ENCODE assay signal across 18 mouse cellular contexts in genomic region chr19:10714168-10714567, GRCm38 (mm10). TPM values are rescaled to one million over a fixed set of nuclear protein-coding genes. Genes with fewer than 3 reads are reported as not detected.
DNase-seq lines count a peak whose midpoint lies in the region; ATAC-seq and TF ChIP-seq lines count a peak whose summit lies in the region.
"Had no signal": no experiment of that assay in that cellular context is flagged by ENCODE, and none has a peak within 500 bp of the region (broad histone marks: within the 10 kb centered on the region; RNA-seq: fewer than 3 reads in every experiment).

No protein-coding gene starts in this region.

- H3K9me3 ChIP-seq in forebrain, embryonic 11.5 days (ENCODE audit: control insufficient read depth, low read length): no peaks in the 10 kb centered on the region
- H3K9me3 ChIP-seq in hindbrain, embryonic 16.5 days (ENCODE audit: control insufficient read depth, low read length): no peaks in the 10 kb centered on the region
- no peaks in the 10 kb centered on the region for H3K9me3 ChIP-seq in midbrain, embryonic 14.5 days (ENCODE audit: control insufficient read depth, low read length)
- H3K9me3 ChIP-seq: embryonic facial prominence, embryonic 12.5 days; heart, embryonic 15.5 days; liver, embryonic 13.5 days; megakaryocyte, embryonic 14.5 days had no signal

- WGBS in heart, adult 2 months: 85% methylated on average over 6 of the region's 6 CpGs
- WGBS in forebrain, embryonic 11.5 days: 89% methylated on average over 6 of the region's 6 CpGs
- WGBS in hindbrain, embryonic 16.5 days: 76% methylated on average over 6 of the region's 6 CpGs
- 82% methylated on average over 6 of the region's 6 CpGs for WGBS in midbrain, embryonic 14.5 days

- H3K27ac ChIP-seq in heart, adult 2 months: no peak overlapping the region
- no peak overlapping the region for H3K27ac ChIP-seq in forebrain, embryonic 11.5 days (ENCODE audit: low read depth, low read length)
- peak overlapping the region; percentile 42; the same call in 1 of the 2 replicates for H3K27ac ChIP-seq in hindbrain, embryonic 16.5 days (ENCODE audit: low read depth, low read length)
- H3K27ac ChIP-seq in midbrain, embryonic 14.5 days (replicated peaks; ENCODE audit: low read depth, low read length): 0 out of 2 replicates have a peak overlapping the region, but pooled peaks have one; percentile 6
- H3K27ac ChIP-seq: heart, embryonic 15.5 days; liver, embryonic 13.5 days had no signal

- intact Hi-C loops in heart, adult 2 months (cut with DNase I): loop anchor here (1.0 to 5.0 kb wide), 2 partner anchors 117 to 263 kb away; no protein-coding TSS in a partner anchor

- H3K27me3 ChIP-seq in heart, adult 2 months (ENCODE audit: control insufficient read depth, insufficient read depth, low read length): no peaks in the 10 kb centered on the region
- no peaks in the 10 kb centered on the region for H3K27me3 ChIP-seq in forebrain, embryonic 11.5 days (ENCODE audit: control insufficient read depth, insufficient read depth, low read length)
- no peaks in the 10 kb centered on the region for H3K27me3 ChIP-seq in hindbrain, embryonic 16.5 days (replicated peaks; ENCODE audit: control insufficient read depth, insufficient read depth, low read length)
- no peaks in the 10 kb centered on the region for H3K27me3 ChIP-seq in midbrain, embryonic 14.5 days (ENCODE audit: control insufficient read depth, insufficient read depth, low read length)
- H3K27me3 ChIP-seq: embryonic facial prominence, embryonic 12.5 days; heart, embryonic 15.5 days; liver, embryonic 13.5 days had no signal

- no peak for TF ChIP-seq CTCF in heart, adult 2 months (IDR thresholded peaks at IDR 0.05)

- no peak overlapping the region for H3K4me2 ChIP-seq in forebrain, embryonic 11.5 days (ENCODE audit: low read depth, low read length, severe bottlenecking)
- no peak overlapping the region for H3K4me2 ChIP-seq in hindbrain, embryonic 16.5 days (ENCODE audit: low read length)
- no peak overlapping the region for H3K4me2 ChIP-seq in midbrain, embryonic 14.5 days (ENCODE audit: low read length)
- H3K4me2 ChIP-seq: embryonic facial prominence, embryonic 12.5 days; heart, embryonic 15.5 days; liver, embryonic 13.5 days had no signal

- H3K79me2 ChIP-seq in heart, adult 2 months (replicated peaks; ENCODE audit: control insufficient read depth, insufficient read depth, low read length): no peaks in the 10 kb centered on the region

- no peak for TF ChIP-seq EP300 in heart, adult 2 months (IDR thresholded peaks at IDR 0.05; ENCODE audit: insufficient read depth, low read depth, low read length)

- no peak for TF ChIP-seq POLR2A in heart, adult 2 months (IDR thresholded peaks at IDR 0.05; ENCODE audit: insufficient read depth, low read depth, low read length)

- H3K4me1 ChIP-seq in heart, adult 2 months (ENCODE audit: control insufficient read depth, insufficient read depth, low read length): peaks cover 5% of the 10 kb centered on the region; the same call in 1 of the 2 replicates
- H3K4me1 ChIP-seq in forebrain, embryonic 11.5 days (replicated peaks; ENCODE audit: control insufficient read depth, insufficient read depth, low read length): peaks cover 7% of the 10 kb centered on the region; the same call in 1 of the 2 replicates
- H3K4me1 ChIP-seq in hindbrain, embryonic 16.5 days (ENCODE audit: control insufficient read depth, insufficient read depth, low read depth, low read length): peaks cover 17% of the 10 kb centered on the region
- peaks cover 13% of the 10 kb centered on the region for H3K4me1 ChIP-seq in midbrain, embryonic 14.5 days (ENCODE audit: control insufficient read depth, insufficient read depth, low read length)

- H3K36me3 ChIP-seq in heart, adult 2 months (ENCODE audit: control insufficient read depth, insufficient read depth, low read length): no peaks in the 10 kb centered on the region
- H3K36me3 ChIP-seq in forebrain, embryonic 11.5 days (ENCODE audit: control insufficient read depth, insufficient read depth, low read length): peaks cover 7% of the 10 kb centered on the region
- peaks cover 23% of the 10 kb centered on the region for H3K36me3 ChIP-seq in hindbrain, embryonic 16.5 days (ENCODE audit: control insufficient read depth, insufficient read depth, low read length)
- H3K36me3 ChIP-seq in midbrain, embryonic 14.5 days (ENCODE audit: control insufficient read depth, insufficient read depth, low read length): peaks cover 41% of the 10 kb centered on the region

- ATAC-seq in forebrain, embryonic 11.5 days (replicated peaks; ENCODE audit: low FRiP score): no peak
- no peak for ATAC-seq in hindbrain, embryonic 16.5 days
- no peak for ATAC-seq in midbrain, embryonic 14.5 days (ENCODE audit: low FRiP score, low TSS enrichment)

- H3K9ac ChIP-seq in heart, adult 2 months (ENCODE audit: low read depth, low read length): no peak overlapping the region
- 0 out of 2 replicates have a peak overlapping the region, but pooled peaks have one; percentile 4 for H3K9ac ChIP-seq in forebrain, embryonic 11.5 days (ENCODE audit: low read length)
- no peak overlapping the region for H3K9ac ChIP-seq in hindbrain, embryonic 16.5 days (ENCODE audit: low read depth, low read length)
- H3K9ac ChIP-seq in midbrain, embryonic 14.5 days (replicated peaks; ENCODE audit: low read length): no peak overlapping the region
- H3K9ac ChIP-seq: embryonic facial prominence, embryonic 12.5 days; heart, embryonic 15.5 days; liver, embryonic 13.5 days had no signal

- DNase-seq in heart, adult 11 months: peak; percentile 88
- DNase-seq in heart, adult 2 months: no peak
- DNase-seq in forebrain, embryonic 11.5 days (ENCODE audit: low spot score): no peak
- DNase-seq in midbrain, embryonic 14.5 days: no peak
- DNase-seq in spleen, adult 18-20 months: no peak
- no peak for DNase-seq in kidney, adult 9 months
- no peak for DNase-seq in layer of hippocampus, adult 11-12 months (ENCODE audit: low spot score)
- DNase-seq: liver, embryonic 13.5 days had no signal

- H3K4me3 ChIP-seq in heart, adult 2 months: no peak overlapping the region
- no peak overlapping the region for H3K4me3 ChIP-seq in forebrain, embryonic 11.5 days (ENCODE audit: low read depth, low read length)
- no peak overlapping the region for H3K4me3 ChIP-seq in hindbrain, embryonic 16.5 days (ENCODE audit: low read length)
- no peak overlapping the region for H3K4me3 ChIP-seq in midbrain, embryonic 14.5 days (replicated peaks; ENCODE audit: low read depth, low read length)
- H3K4me3 ChIP-seq: embryonic facial prominence, embryonic 12.5 days; heart, embryonic 15.5 days; liver, embryonic 13.5 days; megakaryocyte, embryonic 14.5 days had no signal

RNA-seq across cellular contexts. Expression of gene Cd5, which starts 24.6 kb away (rescaled TPM):
- total RNA-seq in heart, adult 2 months (2021): under 1 TPM; 0.11 to 0.26 TPM
- polyA plus RNA-seq in heart, adult 2 months (2012; rRNA removed): 0.35 and 0.80 TPM in 2 replicates
- polyA plus RNA-seq in forebrain, embryonic 11.5 days (2014; fragmentation: Nextera tagmentation; extraction: Ambion mirVana): 0.05 TPM in 1 of 2 replicates, not detected in the other
- polyA plus RNA-seq in hindbrain, embryonic 16.5 days (2015; fragmentation: Nextera tagmentation; extraction: Ambion mirVana): 0.09 and 0.28 TPM in 2 replicates
- 0.16 and 0.25 TPM in 2 replicates for polyA plus RNA-seq in midbrain, embryonic 14.5 days (2014; fragmentation: Nextera tagmentation; extraction: Ambion mirVana)
- total RNA-seq: left cerebral cortex, postnatal 25 days had no signal
- polyA plus RNA-seq: liver, embryonic 13.5 days had no signal

RNA-seq across cellular contexts. Expression of gene Vps37c, which starts 25.6 kb away (rescaled TPM):
- 10 to 100 TPM; 18.6 to 20.7 TPM for total RNA-seq in heart, adult 2 months (2021)
- 23.7 and 24.6 TPM in 2 replicates for polyA plus RNA-seq in heart, adult 2 months (2012; rRNA removed)
- 32.1 and 33.4 TPM in 2 replicates for polyA plus RNA-seq in forebrain, embryonic 11.5 days (2014; fragmentation: Nextera tagmentation; extraction: Ambion mirVana)
- polyA plus RNA-seq in hindbrain, embryonic 16.5 days (2015; fragmentation: Nextera tagmentation; extraction: Ambion mirVana): 27.7 and 35.0 TPM in 2 replicates
- 27.3 and 32.1 TPM in 2 replicates for polyA plus RNA-seq in midbrain, embryonic 14.5 days (2014; fragmentation: Nextera tagmentation; extraction: Ambion mirVana)

RNA-seq across cellular contexts. Expression of gene Pga5, which starts 36.3 kb away (rescaled TPM):
- not detected for total RNA-seq in heart, adult 2 months (2021)
- not detected in 2 replicates for polyA plus RNA-seq in heart, adult 2 months (2012; rRNA removed)
- not detected in 2 replicates for polyA plus RNA-seq in forebrain, embryonic 11.5 days (2014; fragmentation: Nextera tagmentation; extraction: Ambion mirVana)
- not detected in 2 replicates for polyA plus RNA-seq in hindbrain, embryonic 16.5 days (2015; fragmentation: Nextera tagmentation; extraction: Ambion mirVana)
- polyA plus RNA-seq in midbrain, embryonic 14.5 days (2014; fragmentation: Nextera tagmentation; extraction: Ambion mirVana): not detected in 2 replicates
- total RNA-seq: gastrocnemius, postnatal 4 days; layer of hippocampus, postnatal 10 days; left cerebral cortex, postnatal 25 days had no signal
- polyA plus RNA-seq: embryonic facial prominence, embryonic 12.5 days; heart, embryonic 15.5 days; kidney, embryonic 14.5 days; liver, embryonic 13.5 days; lung, embryonic 16.5 days; neural tube, embryonic 11.5 days had no signal

Comparison
In these comparisons a context has a peak if more than half of its experiments do, and no peak if none do; other contexts are left out.
1. H3K27ac ChIP-seq: peak in hindbrain, embryonic 16.5 days (single experiment) and midbrain, embryonic 14.5 days (single experiment); none in heart, adult 2 months (single experiment) and forebrain, embryonic 11.5 days (single experiment).